12 mouse cellular contexts compared by ENCODE assay signal in genomic region chr6:86078361-86079010, GRCm38 (mm10). TPM values are rescaled to one million over a fixed set of nuclear protein-coding genes. Genes with fewer than 3 reads are reported as not detected.
DNase-seq lines count a peak whose midpoint lies in the region; ATAC-seq and TF ChIP-seq lines count a peak whose summit lies in the region.
"Had no signal": no experiment of that assay in that cellular context is flagged by ENCODE, and none has a peak within 500 bp of the region (broad histone marks: within the 10 kb centered on the region; RNA-seq: fewer than 3 reads in every experiment).

No protein-coding gene starts in this region.

- H3K27ac ChIP-seq in heart, embryonic 12.5 days (ENCODE audit: poor library complexity, severe bottlenecking), result peak overlapping the region; percentile 55; the same call in 1 of the 2 replicates
- no peak overlapping the region for H3K27ac ChIP-seq in heart, adult 2 months
- H3K27ac ChIP-seq in liver, embryonic 13.5 days, result peak overlapping the region; percentile 96
- H3K27ac ChIP-seq: embryonic facial prominence, embryonic 12.5 days had no signal

- peak overlapping the region; percentile 57; the same call in 1 of the 2 replicates for H3K9ac ChIP-seq in heart, embryonic 12.5 days
- H3K9ac ChIP-seq in heart, adult 2 months (ENCODE audit: low read depth, low read length), result no peak overlapping the region
- peak overlapping the region; percentile 95 for H3K9ac ChIP-seq in liver, embryonic 13.5 days
- H3K9ac ChIP-seq: embryonic facial prominence, embryonic 12.5 days had no signal

- H3K36me3 ChIP-seq in heart, embryonic 12.5 days, result no peaks in the 10 kb centered on the region
- no peaks in the 10 kb centered on the region for H3K36me3 ChIP-seq in heart, adult 2 months (ENCODE audit: control insufficient read depth, insufficient read depth, low read length)
- H3K36me3 ChIP-seq in liver, embryonic 13.5 days, result peaks cover 30% of the 10 kb centered on the region
- H3K36me3 ChIP-seq: embryonic facial prominence, embryonic 12.5 days had no signal

- H3K27me3 ChIP-seq in heart, embryonic 12.5 days (replicated peaks), result no peaks in the 10 kb centered on the region
- H3K27me3 ChIP-seq in heart, adult 2 months (ENCODE audit: control insufficient read depth, insufficient read depth, low read length), result no peaks in the 10 kb centered on the region; the same call in 1 of the 2 replicates
- H3K27me3 ChIP-seq in liver, embryonic 13.5 days, result no peaks in the 10 kb centered on the region
- H3K27me3 ChIP-seq: embryonic facial prominence, embryonic 12.5 days; Patski had no signal

- H3K4me2 ChIP-seq in heart, embryonic 12.5 days, result no peak overlapping the region
- H3K4me2 ChIP-seq in liver, embryonic 13.5 days, result peak overlapping the region; percentile 92
- H3K4me2 ChIP-seq: embryonic facial prominence, embryonic 12.5 days had no signal

- no peaks in the 10 kb centered on the region for H3K79me2 ChIP-seq in heart, adult 2 months (replicated peaks; ENCODE audit: control insufficient read depth, insufficient read depth, low read length)

- ATAC-seq in heart, embryonic 12.5 days (ENCODE audit: insufficient number of reproducible peaks, low FRiP score), result peak; percentile 43; the same call in 1 of the 2 replicates
- peak; percentile 12 for ATAC-seq in liver, embryonic 13.5 days (ENCODE audit: low read depth)
- ATAC-seq: Patski had no signal

- intact Hi-C loops in heart, adult 2 months (cut with DNase I), result no loop called here

- H3K4me3 ChIP-seq in heart, embryonic 12.5 days, result 0 out of 2 replicates have a peak overlapping the region, but pooled peaks have one; percentile 17
- no peak overlapping the region for H3K4me3 ChIP-seq in heart, adult 2 months
- peak overlapping the region; percentile 79 for H3K4me3 ChIP-seq in liver, embryonic 13.5 days (replicated peaks)
- H3K4me3 ChIP-seq: embryonic facial prominence, embryonic 12.5 days had no signal

- DNase-seq in heart, adult 2 months, result no peak
- DNase-seq in spleen, adult 12 weeks (ENCODE audit: low spot score), result peak; percentile 27
- no peak for DNase-seq in spleen, adult 18-20 months
- DNase-seq in liver, embryonic 13.5 days, result no peak
- DNase-seq in embryo, embryonic 10.5 days (ENCODE audit: low spot score), result no peak
- DNase-seq in cerebellum, adult 8-10 months, result no peak
- DNase-seq in left cerebral cortex, adult 11 months (ENCODE audit: low spot score), result no peak
- DNase-seq: adrenal gland, postnatal 14 days; cerebellum, adult 11-12 months had no signal

- WGBS in heart, embryonic 12.5 days, result 72% methylated on average over 1 of the region's 1 CpGs
- WGBS in heart, adult 2 months, result 90% methylated on average over 1 of the region's 1 CpGs
- WGBS in liver, embryonic 13.5 days (ENCODE audit: insufficient replicate concordance), result 38% methylated on average over 1 of the region's 1 CpGs

- no peaks in the 10 kb centered on the region for H3K9me3 ChIP-seq in heart, embryonic 12.5 days (replicated peaks)
- no peaks in the 10 kb centered on the region for H3K9me3 ChIP-seq in liver, embryonic 13.5 days (replicated peaks)
- H3K9me3 ChIP-seq: embryonic facial prominence, embryonic 12.5 days had no signal

- TF ChIP-seq CTCF in heart, adult 2 months (IDR thresholded peaks at IDR 0.05), result no peak

- H3K4me1 ChIP-seq in heart, embryonic 12.5 days (replicated peaks), result no peaks in the 10 kb centered on the region
- H3K4me1 ChIP-seq in heart, adult 2 months (ENCODE audit: control insufficient read depth, insufficient read depth, low read length), result no peaks in the 10 kb centered on the region
- peaks cover 82% of the 10 kb centered on the region for H3K4me1 ChIP-seq in liver, embryonic 13.5 days (replicated peaks)

- TF ChIP-seq POLR2A in heart, adult 2 months (IDR thresholded peaks at IDR 0.05; ENCODE audit: insufficient read depth, low read depth, low read length), result no peak

- TF ChIP-seq EP300 in heart, adult 2 months (IDR thresholded peaks at IDR 0.05; ENCODE audit: insufficient read depth, low read depth, low read length), result no peak

RNA-seq across cellular contexts. Expression of gene Add2, which starts 50.0 kb away (rescaled TPM):
- 10.8 and 12.3 TPM in 2 replicates for polyA plus RNA-seq in heart, embryonic 12.5 days (2016; fragmentation: Nextera tagmentation; extraction: Ambion mirVana)
- total RNA-seq in heart, adult 2 months (2021), result under 1 TPM; 0.16 to 0.39 TPM
- polyA plus RNA-seq in heart, adult 2 months (2012; rRNA removed), result 0.25 and 0.47 TPM in 2 replicates
- polyA plus RNA-seq in liver, embryonic 13.5 days (2015; fragmentation: Nextera tagmentation; extraction: Ambion mirVana), result 93.3 and 96.2 TPM in 2 replicates
